Mouse (Mus musculus) naive thymus-derived CD4-positive, alpha-beta T cell, adult 5 months (primary cell): ENCODE results near the gene Isl2. TPM values are rescaled to one million over a fixed set of nuclear protein-coding genes. Genes with fewer than 3 reads are reported as not detected.

Source experiments
- polyA plus RNA-seq: library from polyadenylated mRNA; unstranded; fragments of 100-300 nt; shearing (Covaris generic); gene quantifications from one replicate; pipeline ENCODE4 v1.2.1, GENCODE M21; 2017

Isl2 gene
- not detected for polyA plus RNA-seq

GRCm38 (mm10) chr9:55538377-55538776, at the start of gene Isl2:
Gene Isl2 (plus strand): TSS chr9:55538672.

GRCm38 (mm10) chr9:55512027-55512543, 26.4 kb upstream of the Isl2 start, which contains the start of gene Etfa:
Gene Etfa (minus strand): TSS chr9:55512243.

Other genes starting within 250 kb of the Isl2 start
- gene Nrg4, start 211.8 kb upstream of the Isl2 start, polyA plus RNA-seq: 0.78 TPM
- gene Tmem266, start 211.8 kb upstream of the Isl2 start, polyA plus RNA-seq: not detected
- 93.0 TPM for gene Etfa, start 26.4 kb upstream of the Isl2 start, polyA plus RNA-seq